Mouse (Mus musculus): ENCODE measurements at regions not wholly inside any gene's neighbourhood (a gene's known extent, or its start where the extent isn't known, plus 50 kb on each side); places are given as distances from the start of the nearest gene placed in this dataset.
"Not testable (repeated sequence)": the region's sequence is repeated elsewhere in the genome, so short reads cannot be mapped to it uniquely, and the experiment has no call there.

GRCm38 (mm10) chr7:70239059-70239458 is 127.5 kb downstream of the Nr2f2 start:
- ATAC-seq (replicated peaks; ENCODE audit: poor library complexity), result not testable (repeated sequence)

GRCm38 (mm10) chr7:70219310-70219709 is 147.2 kb downstream of the Nr2f2 start:
- no peak for ATAC-seq (replicated peaks; ENCODE audit: poor library complexity)

GRCm38 (mm10) chr7:70217137-70217536 is 149.4 kb downstream of the Nr2f2 start:
- ATAC-seq (replicated peaks; ENCODE audit: poor library complexity), result no peak

- ATAC-seq (replicated peaks; ENCODE audit: poor library complexity), result no peak
Measured at GRCm38 (mm10) chr7:70213970-70214520, 152.5 kb downstream of the Nr2f2 start.

GRCm38 (mm10) chr7:70205900-70206299 is 160.6 kb downstream of the Nr2f2 start:
- ATAC-seq (replicated peaks; ENCODE audit: poor library complexity), result no peak

- no peak for ATAC-seq (replicated peaks; ENCODE audit: poor library complexity)
Measured at GRCm38 (mm10) chr7:70200188-70200587, 166.3 kb downstream of the Nr2f2 start.

- ATAC-seq (replicated peaks; ENCODE audit: poor library complexity), result no peak
Measured at GRCm38 (mm10) chr7:70178956-70179355, 187.6 kb downstream of the Nr2f2 start.

GRCm38 (mm10) chr7:70178006-70178405 is 188.5 kb downstream of the Nr2f2 start:
- ATAC-seq (replicated peaks; ENCODE audit: poor library complexity), result no peak

- ATAC-seq (replicated peaks; ENCODE audit: poor library complexity), result no peak
Measured at GRCm38 (mm10) chr7:70176686-70177259, 189.8 kb downstream of the Nr2f2 start.

GRCm38 (mm10) chr7:70176086-70176485 is 190.4 kb downstream of the Nr2f2 start:
- no peak for ATAC-seq (replicated peaks; ENCODE audit: poor library complexity)

GRCm38 (mm10) chr7:70172431-70172830 is 194.1 kb downstream of the Nr2f2 start:
- ATAC-seq (replicated peaks; ENCODE audit: poor library complexity), result no peak

- ATAC-seq (replicated peaks; ENCODE audit: poor library complexity), result no peak
Measured at GRCm38 (mm10) chr7:70171456-70171855, 195.1 kb downstream of the Nr2f2 start.

GRCm38 (mm10) chr7:70168080-70168479 is 198.5 kb downstream of the Nr2f2 start:
- no peak for ATAC-seq (replicated peaks; ENCODE audit: poor library complexity)

GRCm38 (mm10) chr7:70166081-70166480 is 200.5 kb downstream of the Nr2f2 start:
- ATAC-seq (replicated peaks; ENCODE audit: poor library complexity), result no peak

GRCm38 (mm10) chr7:70165501-70165900 is 201.0 kb downstream of the Nr2f2 start:
- no peak for ATAC-seq (replicated peaks; ENCODE audit: poor library complexity)

- no peak for ATAC-seq (replicated peaks; ENCODE audit: poor library complexity)
Measured at GRCm38 (mm10) chr7:70164691-70165193, 201.8 kb downstream of the Nr2f2 start.

- no peak for ATAC-seq (replicated peaks; ENCODE audit: poor library complexity)
Measured at GRCm38 (mm10) chr7:70158531-70158930, 208.0 kb downstream of the Nr2f2 start.

GRCm38 (mm10) chr7:70144726-70145271 is 221.7 kb downstream of the Nr2f2 start:
- ATAC-seq (replicated peaks; ENCODE audit: poor library complexity), result no peak

GRCm38 (mm10) chr7:70136837-70137236 is 229.7 kb downstream of the Nr2f2 start:
- ATAC-seq (replicated peaks; ENCODE audit: poor library complexity), result peak; percentile 76

- ATAC-seq (replicated peaks; ENCODE audit: poor library complexity), result peak; percentile 85
Measured at GRCm38 (mm10) chr7:70135416-70135815, 231.1 kb downstream of the Nr2f2 start.

- no peak for ATAC-seq (replicated peaks; ENCODE audit: poor library complexity)
Measured at GRCm38 (mm10) chr7:70129963-70130362, 236.6 kb downstream of the Nr2f2 start.

- no peak for ATAC-seq (replicated peaks; ENCODE audit: poor library complexity)
Measured at GRCm38 (mm10) chr7:70122818-70123217, 243.7 kb downstream of the Nr2f2 start.

- no peak for ATAC-seq (replicated peaks; ENCODE audit: poor library complexity)
Measured at GRCm38 (mm10) chr7:70119517-70119916, 247.0 kb downstream of the Nr2f2 start.
